Mouse (Mus musculus) midbrain, postnatal 0 days (tissue): Measurements from ENCODE around the gene Arhgap22. TPM values are rescaled to one million over a fixed set of nuclear protein-coding genes. Genes with fewer than 3 reads are reported as not detected.

Experiments
- ATAC-seq: fragments of 200-750 bp; cut with Nextera tagmentation; 2 replicates; pipeline ENCODE4 v1.8.0; 2017; ENCODE audit warnings: moderate number of reproducible peaks, mild to moderate bottlenecking, moderate TSS enrichment, moderate library complexity; ENCODE audit not compliant: low FRiP score
- DNase-seq: peaks from one replicate; pipeline ENCODE4 v3.0.0-alpha.2; 2015; ENCODE audit warnings: low spot score
- H3K27ac ChIP-seq: fragments of 300-500 bp; sonication (generic); 2 replicates; pipeline ENCODE4 v1.5.1; 2014; ENCODE audit warnings: low read depth, mild to moderate bottlenecking, low read length, mixed read lengths
- H3K27me3 ChIP-seq: fragments of 300-500 bp; sonication (generic); 2 replicates; pipeline ENCODE4 v1.6.1; 2014; ENCODE audit warnings: low read length, control low read depth, mixed read lengths; ENCODE audit not compliant: insufficient read depth
- H3K36me3 ChIP-seq: fragments of 300-500 bp; sonication (generic); 2 replicates; pipeline ENCODE4 v1.6.1; 2014; ENCODE audit warnings: low read length, control low read depth, mixed read lengths; ENCODE audit not compliant: insufficient read depth
- H3K4me1 ChIP-seq: fragments of 300-500 bp; sonication (generic); 2 replicates; pipeline ENCODE4 v1.6.1; 2014; ENCODE audit warnings: mild to moderate bottlenecking, control low read depth, antibody characterized with exemption, low read length, mixed read lengths; ENCODE audit not compliant: insufficient read depth
- H3K4me2 ChIP-seq: fragments of 300-500 bp; sonication (generic); 2 replicates; pipeline ENCODE4 v1.6.1; 2014; ENCODE audit warnings: low read depth, mild to moderate bottlenecking, low read length, mixed read lengths; ENCODE audit not compliant: poor library complexity, severe bottlenecking
- H3K4me3 ChIP-seq: fragments of 300-500 bp; sonication (generic); 2 replicates; pipeline ENCODE4 v1.5.1; 2014; ENCODE audit warnings: low read depth, mild to moderate bottlenecking, low read length, moderate library complexity
- H3K9ac ChIP-seq: fragments of 300-500 bp; sonication (generic); replicated peaks from 2 replicates; pipeline ENCODE4 v1.6.1; 2014; ENCODE audit warnings: mild to moderate bottlenecking, low read length, moderate library complexity, mixed read lengths; ENCODE audit not compliant: poor library complexity, severe bottlenecking
- H3K9me3 ChIP-seq: fragments of 300-500 bp; sonication (generic); 2 replicates; pipeline ENCODE4 v1.6.1; 2016; ENCODE audit warnings: low read length, control low read depth
- CTCF ChIP-seq: IDR thresholded peaks from 2 replicates; pipeline ENCODE4 v1.5.1; 2016; ENCODE audit warnings: antibody characterized with exemption, mild to moderate bottlenecking
- WGBS: fragments of 180-500 bp; shearing (Covaris S2); extraction: QIAGEN DNeasy Blood & Tissue Kit; methylation state at CpG from one replicate; pipeline ENCODE4 v1.1.7; 2014; 5-methylcytosine and 5-hydroxymethylcytosine counted together
- polyA plus RNA-seq: library from polyadenylated mRNA; unstranded; fragments of >200 nt; fragmentation: Nextera tagmentation; extraction: Ambion mirVana; gene quantifications from 2 replicates; pipeline ENCODE4 v1.2.1, GENCODE M21; 2015
- total RNA-seq: library from RNA; depleted of rRNA; stranded (reverse); fragments of >200 nt; gene quantifications from 2 replicates; pipeline ENCODE4 v1.2.3, GENCODE M21; 2014

Arhgap22 gene
- total and polyA plus RNA-seq, 2 experiments from 2014 or later = 3.4 to 4.2 TPM

DNA sequence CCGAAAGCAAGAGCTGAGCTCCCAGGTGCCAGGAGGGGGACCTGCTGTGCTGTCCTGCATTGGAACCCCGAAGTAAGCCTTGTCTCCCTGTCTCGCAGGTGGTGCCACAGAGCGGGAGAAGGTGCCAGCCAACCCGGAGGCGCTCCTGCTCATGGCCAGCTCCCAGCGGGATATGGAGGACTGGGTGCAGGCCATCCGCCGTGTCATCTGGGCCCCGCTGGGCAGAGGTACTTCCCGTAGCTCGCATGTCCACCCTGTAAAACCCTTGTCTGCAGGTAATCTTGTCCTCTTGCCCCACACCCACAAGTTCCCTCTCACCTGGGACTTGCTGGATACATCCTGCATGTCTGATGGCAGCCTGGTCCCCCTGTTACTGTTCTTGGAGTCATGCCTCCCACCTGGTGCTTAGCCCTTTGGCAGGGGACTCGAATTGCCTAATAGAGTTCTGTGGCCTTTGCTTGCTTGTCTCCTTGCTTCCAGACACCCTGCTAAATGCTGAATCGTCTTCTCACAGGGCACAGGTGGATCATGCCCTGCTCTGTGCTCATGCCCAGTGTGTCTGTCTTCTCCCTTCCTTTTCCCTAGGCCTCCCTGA lies 129.4 kb downstream of the Arhgap22 start:
- no peak overlapping the region for H3K9ac ChIP-seq
- 86% methylated on average over 14 of the region's 14 CpGs for WGBS
- no peaks in the 10 kb centered on the region for H3K9me3 ChIP-seq
- no peak overlapping the region for H3K4me2 ChIP-seq
- no peak overlapping the region for H3K4me3 ChIP-seq
- TF ChIP-seq CTCF = no peak
- DNase-seq (no peak), ATAC-seq (no peak)
- no peaks in the 10 kb centered on the region for H3K36me3 ChIP-seq
- H3K27ac ChIP-seq = no peak overlapping the region
- H3K4me1 ChIP-seq = no peaks in the 10 kb centered on the region
- no peaks in the 10 kb centered on the region for H3K27me3 ChIP-seq

DNA sequence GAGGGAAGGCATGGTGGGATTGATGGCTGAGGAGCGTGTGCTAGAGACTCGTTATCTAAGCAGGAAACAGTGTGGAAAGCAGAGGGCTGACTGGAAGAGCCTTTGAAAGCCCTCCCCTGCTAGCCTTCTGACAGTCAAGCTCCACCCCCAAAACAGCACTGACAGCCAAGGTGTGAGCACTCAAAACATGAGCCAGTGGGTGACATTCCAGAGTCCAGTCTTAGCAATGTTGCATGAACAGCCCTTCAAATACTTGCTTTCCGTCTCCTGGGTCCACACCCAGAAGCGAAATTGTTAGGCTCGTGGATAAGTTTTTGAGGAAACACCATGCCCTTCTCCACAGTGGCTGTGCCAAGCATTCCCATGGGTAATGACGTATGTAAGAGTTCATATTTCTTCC lies 132.7 kb downstream of the Arhgap22 start:
- no peak overlapping the region for H3K27ac ChIP-seq
- H3K4me1 ChIP-seq = no peaks in the 10 kb centered on the region
- no peak for TF ChIP-seq CTCF
- H3K4me2 ChIP-seq = no peak overlapping the region
- no peak overlapping the region for H3K9ac ChIP-seq
- H3K27me3 ChIP-seq = peaks cover 13% of the 10 kb centered on the region
- no peak for DNase-seq
- H3K9me3 ChIP-seq = no peaks in the 10 kb centered on the region
- no peak for ATAC-seq
- 72% methylated on average over 6 of the region's 6 CpGs for WGBS
- no peaks in the 10 kb centered on the region for H3K36me3 ChIP-seq
- H3K4me3 ChIP-seq = no peak overlapping the region

GRCm38 (mm10) chr14:33347738-33348137 lies 133.9 kb downstream of the Arhgap22 start:
- no peak for TF ChIP-seq CTCF
- ATAC-seq = no peak
- WGBS = 56% methylated on average over 4 of the region's 4 CpGs

GRCm38 (mm10) chr14:33348146-33348545 lies 134.3 kb downstream of the Arhgap22 start:
- Histone ChIP-seq H3K9me3 (no peaks in the 10 kb centered on the region), H3K36me3 (no peaks in the 10 kb centered on the region), H3K4me3 (no peak overlapping the region), H3K27me3 (peaks cover 23% of the 10 kb centered on the region), H3K9ac (no peak overlapping the region), H3K27ac (no peak overlapping the region), H3K4me1 (no peaks in the 10 kb centered on the region), H3K4me2 (no peak overlapping the region)
- 74% methylated on average over 1 of the region's 1 CpGs for WGBS
- TF ChIP-seq CTCF = no peak
- DNase-seq (no peak), ATAC-seq (no peak)

More at GRCm38 (mm10) chr14:33347738-33348137, 133.9 kb downstream of the Arhgap22 start:
- DNase-seq = no peak
- Histone ChIP-seq H3K4me1 (no peaks in the 10 kb centered on the region), H3K27ac (no peak overlapping the region), H3K4me3 (no peak overlapping the region), H3K9ac (no peak overlapping the region), H3K36me3 (no peaks in the 10 kb centered on the region), H3K9me3 (no peaks in the 10 kb centered on the region), H3K4me2 (no peak overlapping the region), H3K27me3 (peaks cover 23% of the 10 kb centered on the region)

GRCm38 (mm10) chr14:33351019-33351418 lies 137.2 kb downstream of the Arhgap22 start:
- Histone ChIP-seq H3K4me2 (peak overlapping the region; percentile 94), H3K9me3 (no peaks in the 10 kb centered on the region), H3K27me3 (peaks cover 23% of the 10 kb centered on the region), H3K4me1 (no peaks in the 10 kb centered on the region), H3K27ac (no peak overlapping the region), H3K36me3 (no peaks in the 10 kb centered on the region), H3K9ac (peak overlapping the region; percentile 79), H3K4me3 (peak overlapping the region; percentile 53)
- WGBS = 1% methylated on average over 38 of the region's 42 CpGs
- DNase-seq = no peak
- TF ChIP-seq CTCF = no peak
- no peak for ATAC-seq

DNA sequence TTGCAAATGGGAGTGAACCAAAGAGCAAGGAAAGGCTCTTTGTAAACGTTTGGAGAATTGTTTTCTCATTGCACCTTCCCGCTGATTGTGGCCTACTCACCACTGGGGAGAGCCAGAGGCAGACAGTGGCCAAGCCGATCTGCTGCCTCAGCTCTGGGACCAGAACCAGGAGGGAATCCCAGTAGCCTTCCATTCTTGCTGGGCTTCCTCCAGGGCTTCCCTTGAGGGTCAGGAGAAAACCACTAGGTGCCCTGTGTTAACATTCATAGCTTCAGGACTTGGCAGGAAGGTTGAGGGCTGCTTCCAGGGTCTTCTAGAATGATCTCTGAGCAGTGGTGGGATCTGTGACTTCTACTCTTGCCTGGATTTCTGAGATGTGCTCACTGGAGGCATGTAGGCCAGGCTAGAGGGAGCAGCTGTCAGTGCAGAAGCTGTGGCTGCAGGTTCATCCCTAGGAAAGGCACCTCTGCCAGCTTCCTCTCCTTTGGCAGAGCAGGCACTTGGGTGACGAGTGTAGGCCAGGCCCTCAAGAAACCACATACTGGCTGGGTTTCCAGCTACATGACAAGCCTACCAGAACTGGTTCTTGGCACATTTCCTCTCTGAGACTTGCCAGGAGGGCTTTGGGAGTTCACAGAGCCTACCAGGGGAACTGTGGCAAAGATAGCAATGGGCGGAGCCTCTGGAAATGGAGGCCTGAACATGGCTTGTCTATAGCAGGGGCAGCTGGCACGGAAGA lies 138.3 kb downstream of the Arhgap22 start:
- Histone ChIP-seq H3K4me3 (peak overlapping the region; percentile 53; the same call in 1 of the 2 replicates), H3K4me2 (no peak overlapping the region), H3K27ac (no peak overlapping the region), H3K4me1 (no peaks in the 10 kb centered on the region), H3K27me3 (peaks cover 23% of the 10 kb centered on the region), H3K9me3 (no peaks in the 10 kb centered on the region), H3K36me3 (no peaks in the 10 kb centered on the region), H3K9ac (no peak overlapping the region)
- DNase-seq (peak; percentile 18), ATAC-seq (no peak)
- WGBS = 77% methylated on average over 6 of the region's 6 CpGs
- no peak for TF ChIP-seq CTCF
